Mouse (Mus musculus) kidney, embryonic 14.5 days (tissue): Measurements from ENCODE around the gene Gatd1. TPM values are rescaled to one million over a fixed set of nuclear protein-coding genes. Genes with fewer than 3 reads are reported as not detected.
"Not testable (repeated sequence)": the region's sequence is repeated elsewhere in the genome, so short reads cannot be mapped to it uniquely, and the experiment has no call there.

Experiments used
- ATAC-seq: fragments of 200-750 bp; cut with Nextera tagmentation; 2 replicates; pipeline ENCODE4 v1.8.0; 2017; ENCODE audit warnings: moderate number of reproducible peaks, mild to moderate bottlenecking, moderate TSS enrichment, moderate library complexity; ENCODE audit not compliant: low FRiP score, low TSS enrichment
- H3K27ac ChIP-seq: fragments of 300-500 bp; sonication (generic); 2 replicates; pipeline ENCODE4 v1.5.1; 2014; ENCODE audit warnings: low read depth, mild to moderate bottlenecking, low read length, moderate library complexity, mixed read lengths
- H3K27me3 ChIP-seq: fragments of 300-500 bp; sonication (generic); 2 replicates; pipeline ENCODE4 v1.6.1; 2014; ENCODE audit warnings: mild to moderate bottlenecking, low read length; ENCODE audit not compliant: control insufficient read depth, insufficient read depth
- H3K36me3 ChIP-seq: fragments of 300-500 bp; sonication (generic); 2 replicates; pipeline ENCODE4 v1.6.1; 2014; ENCODE audit warnings: low read length, mixed read lengths; ENCODE audit not compliant: control insufficient read depth, insufficient read depth
- H3K4me1 ChIP-seq: fragments of 300-500 bp; sonication (generic); 2 replicates; pipeline ENCODE4 v1.6.1; 2014; ENCODE audit warnings: low read length, mixed read lengths; ENCODE audit not compliant: control insufficient read depth, insufficient read depth
- H3K4me2 ChIP-seq: fragments of 300-500 bp; sonication (generic); replicated peaks from 2 replicates; pipeline ENCODE4 v1.6.1; 2014; ENCODE audit warnings: low read depth, mild to moderate bottlenecking, low read length
- H3K4me3 ChIP-seq: fragments of 300-500 bp; sonication (generic); 2 replicates; pipeline ENCODE4 v1.5.1; 2014; ENCODE audit warnings: mild to moderate bottlenecking, low read length
- H3K9ac ChIP-seq: fragments of 300-500 bp; sonication (generic); 2 replicates; pipeline ENCODE4 v1.6.1; 2014; ENCODE audit warnings: low read depth, mild to moderate bottlenecking, low read length, moderate library complexity
- H3K9me3 ChIP-seq: fragments of 300-500 bp; sonication (generic); 2 replicates; pipeline ENCODE4 v1.6.1; 2016; ENCODE audit warnings: low read length; ENCODE audit not compliant: control insufficient read depth
- WGBS: fragments of 180-500 bp; shearing (Covaris S2); extraction: QIAGEN DNeasy Blood & Tissue Kit; methylation state at CpG from one replicate; pipeline ENCODE4 v1.1.7; 2014; 5-methylcytosine and 5-hydroxymethylcytosine counted together
- polyA plus RNA-seq: library from polyadenylated mRNA; unstranded; fragments of >200 nt; fragmentation: Nextera tagmentation; extraction: Ambion mirVana; gene quantifications from 2 replicates; pipeline ENCODE4 v1.2.1, GENCODE M21; 2014

Gatd1 gene
- polyA plus RNA-seq, 1 experiment from 2014 or later, result 54.5 TPM

DNA sequence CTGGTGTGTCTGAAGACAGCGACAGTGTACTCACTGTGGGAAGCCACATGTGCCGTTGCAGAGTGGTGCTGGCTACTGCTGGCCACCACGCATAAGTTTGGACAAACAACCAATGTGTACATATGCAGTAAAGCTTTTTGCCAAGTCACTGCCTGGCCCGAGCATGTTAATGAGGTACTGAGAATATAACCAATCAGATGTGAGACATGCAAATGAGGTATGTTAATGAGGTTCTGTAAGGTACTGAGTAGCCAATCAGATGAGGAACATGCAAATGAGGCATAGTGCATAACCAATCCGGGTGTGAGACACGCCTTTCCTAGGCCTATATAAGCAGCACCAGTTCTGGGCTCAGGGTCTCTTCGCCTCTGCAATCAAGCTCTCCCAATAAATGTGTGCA is 6.3 kb downstream of the Gatd1 start:
- 96% methylated on average over 7 of the region's 7 CpGs for WGBS
- not testable (repeated sequence) for ATAC-seq

DNA sequence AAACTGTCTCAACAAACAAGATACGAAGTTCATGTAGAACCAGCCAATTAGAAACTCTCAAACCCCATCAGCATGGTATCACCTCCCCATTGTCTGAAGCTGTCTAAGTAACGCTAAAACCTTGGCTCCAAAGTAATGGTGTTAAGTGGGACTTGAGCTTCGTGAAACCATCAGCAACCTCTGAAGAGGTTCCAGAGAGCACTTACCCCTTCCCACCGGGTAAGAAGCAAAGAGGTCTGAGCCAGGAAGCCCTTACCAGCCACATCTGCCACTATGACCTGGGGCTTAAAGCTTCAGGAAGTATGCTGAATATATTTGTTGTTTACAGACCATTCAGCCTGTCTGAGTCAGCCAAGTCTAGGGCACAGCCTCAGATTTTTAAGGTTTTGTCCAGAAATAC is 8.5 kb downstream of the Gatd1 start:
- 79% methylated on average over 4 of the region's 4 CpGs for WGBS
- H3K36me3 ChIP-seq, result peaks cover 48% of the 10 kb centered on the region
- no peak for ATAC-seq

More for the DNA sequence above, 6.3 kb downstream of the Gatd1 start:
- peaks cover 33% of the 10 kb centered on the region for H3K36me3 ChIP-seq
- H3K4me3 ChIP-seq, H3K9ac ChIP-seq, H3K4me1 ChIP-seq, H3K27ac ChIP-seq, H3K27me3 ChIP-seq, H3K9me3 ChIP-seq, H3K4me2 ChIP-seq: not testable (repeated sequence)

DNA sequence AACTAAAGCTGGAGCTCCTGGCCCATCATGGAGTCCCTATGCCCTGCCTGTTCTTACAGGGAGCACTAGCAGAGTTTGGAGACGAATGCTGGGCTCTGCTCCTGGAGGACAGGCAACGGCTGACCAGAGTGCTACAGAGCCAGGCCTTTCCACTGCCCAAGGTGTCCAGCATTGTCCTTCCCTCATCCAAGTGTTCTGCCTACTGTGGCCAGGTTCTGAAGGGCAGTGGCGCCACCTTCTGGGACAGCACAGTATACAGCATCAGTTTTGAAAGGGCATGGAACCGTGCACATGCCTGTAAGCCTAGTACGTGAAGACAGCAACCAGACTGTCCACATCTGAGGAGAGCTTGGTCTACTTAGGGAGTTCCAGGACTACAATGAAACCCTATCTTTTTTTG is 10.6 kb downstream of the Gatd1 start:
- peak; percentile 78 for ATAC-seq
- no peaks in the 10 kb centered on the region for H3K9me3 ChIP-seq
- 48% methylated on average over 5 of the region's 5 CpGs for WGBS
- H3K27me3 ChIP-seq, result no peaks in the 10 kb centered on the region
- no peaks in the 10 kb centered on the region for H3K4me1 ChIP-seq
- H3K27ac ChIP-seq, result no peak overlapping the region
- H3K36me3 ChIP-seq, result peaks cover 55% of the 10 kb centered on the region
- H3K9ac ChIP-seq, result no peak overlapping the region
- no peak overlapping the region for H3K4me2 ChIP-seq
- H3K4me3 ChIP-seq, result no peak overlapping the region

More for the DNA sequence above, 8.5 kb downstream of the Gatd1 start:
- H3K4me3 ChIP-seq, result no peak overlapping the region
- H3K4me1 ChIP-seq, result no peaks in the 10 kb centered on the region
- no peak overlapping the region for H3K4me2 ChIP-seq
- no peak overlapping the region for H3K9ac ChIP-seq
- H3K27me3 ChIP-seq, result no peaks in the 10 kb centered on the region
- no peak overlapping the region for H3K27ac ChIP-seq
- no peaks in the 10 kb centered on the region for H3K9me3 ChIP-seq

DNA sequence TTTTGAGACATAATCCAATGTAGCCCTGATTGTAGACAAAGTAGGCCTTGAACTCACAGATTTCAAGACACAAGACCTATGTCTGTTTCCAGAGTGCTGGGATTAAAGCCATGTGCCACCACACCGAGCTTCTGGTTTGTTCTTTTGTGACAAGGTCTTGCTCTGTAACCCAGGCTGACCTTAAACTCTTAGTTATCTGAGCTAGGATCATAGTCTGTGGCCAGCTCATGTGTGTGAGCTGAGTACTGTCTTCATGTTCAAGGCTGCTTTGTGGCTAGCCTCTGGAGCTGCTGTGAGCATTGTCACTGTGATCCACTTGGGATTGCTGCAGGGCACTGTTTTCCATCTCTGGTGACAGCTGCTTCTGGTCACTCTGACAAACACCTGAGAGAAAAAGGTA is 18.6 kb downstream of the Gatd1 start:
- no peaks in the 10 kb centered on the region for H3K9me3 ChIP-seq
- no peaks in the 10 kb centered on the region for H3K27me3 ChIP-seq
- no peak overlapping the region for H3K4me3 ChIP-seq
- H3K4me2 ChIP-seq, result no peak overlapping the region
- peaks cover 8% of the 10 kb centered on the region for H3K4me1 ChIP-seq
- WGBS, result 76% methylated on average over 1 of the region's 1 CpGs
- no peak overlapping the region for H3K27ac ChIP-seq
- H3K36me3 ChIP-seq, result peaks cover 35% of the 10 kb centered on the region
- H3K9ac ChIP-seq, result no peak overlapping the region
- no peak for ATAC-seq

DNA sequence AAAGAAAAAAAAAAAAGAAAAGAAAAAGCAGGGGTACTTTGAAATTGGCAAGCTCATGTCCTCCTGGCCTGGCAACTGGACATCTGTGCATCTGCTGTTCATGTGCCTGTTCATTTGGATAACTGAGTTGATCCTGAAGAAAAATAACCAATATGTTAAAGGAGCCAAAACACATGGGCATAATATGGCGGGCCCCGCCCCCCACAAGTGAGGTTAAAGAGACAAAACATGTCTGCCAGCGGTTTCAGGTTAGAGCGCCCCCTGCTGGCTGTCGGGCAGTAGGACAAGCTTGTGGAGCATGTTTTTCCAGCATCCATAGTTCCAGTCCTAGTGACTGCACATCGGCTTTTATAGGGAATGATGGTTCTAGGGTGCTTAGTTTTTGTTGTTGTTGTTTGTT is 19.2 kb downstream of the Gatd1 start:
- 28% methylated on average over 6 of the region's 6 CpGs for WGBS
- H3K9ac ChIP-seq, result no peak overlapping the region

DNA sequence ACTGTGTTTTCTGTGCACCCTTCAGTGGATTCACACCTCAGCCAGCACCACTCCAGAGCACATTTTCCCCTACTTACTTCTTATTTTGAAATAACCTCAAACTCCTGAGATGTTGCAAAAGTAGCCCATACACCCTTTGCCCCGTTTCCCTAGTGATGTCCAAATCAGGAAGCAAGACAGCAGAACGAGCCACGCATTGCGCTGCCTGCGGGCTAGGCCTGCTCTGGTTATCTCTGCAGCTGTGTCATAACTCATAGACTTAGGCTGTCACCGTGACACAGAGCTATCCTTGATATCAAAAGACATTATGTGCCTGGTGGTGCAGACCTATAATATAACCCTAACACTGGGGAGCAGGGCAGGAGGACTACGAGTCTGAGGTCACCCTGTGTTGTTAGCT is 19.8 kb downstream of the Gatd1 start:
- Histone ChIP-seq H3K36me3 (peaks cover 24% of the 10 kb centered on the region), H3K4me1 (peaks cover 8% of the 10 kb centered on the region), H3K4me3 (no peak overlapping the region), H3K9me3 (no peaks in the 10 kb centered on the region), H3K27me3 (no peaks in the 10 kb centered on the region), H3K4me2 (no peak overlapping the region), H3K27ac (no peak overlapping the region), H3K9ac (no peak overlapping the region)
- WGBS, result 89% methylated on average over 7 of the region's 7 CpGs
- no peak for ATAC-seq

More for the DNA sequence above, 19.2 kb downstream of the Gatd1 start:
- no peak overlapping the region for H3K27ac ChIP-seq
- peaks cover 29% of the 10 kb centered on the region for H3K36me3 ChIP-seq
- H3K4me1 ChIP-seq, result peaks cover 8% of the 10 kb centered on the region
- H3K4me2 ChIP-seq, result no peak overlapping the region
- H3K4me3 ChIP-seq, result no peak overlapping the region
- no peaks in the 10 kb centered on the region for H3K9me3 ChIP-seq
- H3K27me3 ChIP-seq, result no peaks in the 10 kb centered on the region
- no peak for ATAC-seq

DNA sequence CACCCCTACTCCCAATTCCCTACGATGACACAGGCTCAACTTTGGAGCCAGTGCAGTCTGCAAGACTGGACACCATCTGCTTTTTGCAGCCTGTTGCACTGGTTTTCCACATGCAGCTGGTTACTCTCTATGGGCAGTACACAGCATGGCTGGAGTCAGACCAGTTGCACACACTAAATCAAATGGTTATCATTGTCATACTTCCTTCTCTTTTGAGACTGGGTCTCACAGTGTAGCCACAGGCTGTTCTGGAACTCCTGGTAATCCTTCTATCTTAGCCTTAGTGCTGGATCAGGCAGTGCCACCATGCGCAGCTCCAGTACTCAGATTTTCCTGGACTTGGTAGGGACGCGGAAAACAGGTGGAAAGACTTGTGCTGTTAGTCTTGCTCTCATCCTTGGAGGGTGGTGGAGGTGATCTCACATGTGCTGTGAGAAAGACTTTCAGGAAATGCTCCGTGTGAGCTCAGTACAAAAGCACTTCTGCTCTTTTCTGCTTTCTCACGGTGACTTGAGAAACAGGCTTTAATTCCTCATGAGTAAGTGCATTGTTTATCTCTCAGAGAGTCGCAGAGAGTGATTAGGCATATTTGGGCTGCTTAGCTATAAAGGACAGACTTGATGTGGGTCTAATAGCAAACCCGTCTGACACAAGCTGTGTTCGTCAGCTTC is 21.2 kb downstream of the Gatd1 start:
- no peaks in the 10 kb centered on the region for H3K9me3 ChIP-seq
- 38% methylated on average over 9 of the region's 9 CpGs for WGBS
- H3K4me2 ChIP-seq, result peak overlapping the region; percentile 92
- peak overlapping the region; percentile 62 for H3K4me3 ChIP-seq
- H3K36me3 ChIP-seq, result peaks cover 11% of the 10 kb centered on the region; the same call in 1 of the 2 replicates
- no peaks in the 10 kb centered on the region for H3K27me3 ChIP-seq
- H3K4me1 ChIP-seq, result peaks cover 8% of the 10 kb centered on the region
- H3K27ac ChIP-seq, result no peak overlapping the region; the same call in 1 of the 2 replicates
- H3K9ac ChIP-seq, result peak overlapping the region; percentile 76
- no peak for ATAC-seq

DNA sequence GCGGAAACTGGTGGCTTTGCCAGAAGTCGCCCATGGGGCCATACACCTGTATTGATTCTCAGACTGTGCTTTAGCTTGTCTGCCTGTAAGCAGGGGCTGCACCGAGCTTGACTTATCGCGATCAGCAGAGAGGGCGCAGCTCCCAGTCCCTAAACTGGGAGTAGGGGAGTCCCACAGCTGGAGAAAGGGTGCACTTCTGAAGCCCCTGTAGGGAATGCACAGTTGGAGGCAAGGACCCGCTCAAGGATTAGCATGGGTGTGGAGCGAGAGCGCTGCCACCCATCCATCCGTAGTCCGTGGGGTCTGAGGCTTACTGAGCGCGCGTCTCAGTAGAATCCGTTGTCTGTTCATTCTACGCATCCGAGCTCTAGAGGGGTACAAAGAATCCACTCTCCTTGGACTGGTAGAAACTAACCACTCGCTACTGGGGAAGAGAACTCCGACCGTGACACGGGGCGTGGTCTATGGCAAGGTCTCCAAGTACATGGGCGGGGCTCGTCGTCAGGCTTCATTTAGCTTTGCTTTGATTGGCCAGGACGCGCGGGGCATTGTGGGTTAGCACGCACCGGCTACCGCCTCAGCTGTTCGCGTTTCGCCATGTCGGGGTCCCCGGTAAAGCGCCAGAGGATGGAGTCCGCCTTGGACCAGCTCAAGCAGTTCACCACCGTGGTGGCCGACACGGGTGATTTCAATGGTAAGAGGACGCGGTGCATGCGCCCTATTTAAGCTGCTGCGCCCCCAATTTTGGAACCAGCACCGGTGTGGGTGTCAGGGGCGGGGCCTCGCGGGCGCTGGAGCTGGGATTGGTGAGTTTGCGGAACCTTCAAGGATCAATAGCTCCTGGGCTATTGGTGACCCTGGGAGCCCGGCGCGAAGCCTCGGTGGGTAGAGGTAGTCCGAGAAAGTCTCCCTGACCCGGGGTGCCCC is 22.0 kb downstream of the Gatd1 start, which contains the start of gene Taldo1:
Gene Taldo1, plus strand, starts transcription at position 575 of the 927 bp plus-strand sequence.
- WGBS, result 1% methylated on average over 57 of the region's 57 CpGs
- peak within 1 kb of the TSS; percentile 92 for H3K4me2 ChIP-seq
- ATAC-seq, result peak; percentile 96
- H3K27me3 ChIP-seq, result no peaks in the 10 kb centered on the region
- peaks cover 11% of the 10 kb centered on the region; the same call in 1 of the 2 replicates for H3K36me3 ChIP-seq
- H3K4me3 ChIP-seq, result peak within 1 kb of the TSS; percentile 62
- H3K4me1 ChIP-seq, result peaks cover 8% of the 10 kb centered on the region
- no peaks in the 10 kb centered on the region for H3K9me3 ChIP-seq
- H3K9ac ChIP-seq, result peak within 1 kb of the TSS; percentile 76
- peak within 1 kb of the TSS; percentile 81 for H3K27ac ChIP-seq
